Mouse (Mus musculus) heart, embryonic 14.5 days (tissue): ENCODE results near the gene Fbxl13. TPM values are rescaled to one million over a fixed set of nuclear protein-coding genes. Genes with fewer than 3 reads are reported as not detected.

Experiments used
- ATAC-seq: fragments of 200-750 bp; cut with Nextera tagmentation; 2 replicates; pipeline ENCODE4 v1.8.0; 2017; ENCODE audit warnings: low read depth, moderate TSS enrichment; ENCODE audit not compliant: insufficient number of reproducible peaks, insufficient read depth, low FRiP score
- H3K27ac ChIP-seq, 2 experiments: fragments of 200-500 bp in 1 of 2; fragments of 300-500 bp in 1 of 2; sonication (generic) in 1 of 2; replicated peaks in 1 of 2; 2 replicates each; pipeline ENCODE4 v1.5.1; 2012 to 2014; ENCODE audit warnings: low read depth in 2 of 2, low read length in 2 of 2, control low read depth in 1 of 2, mild to moderate bottlenecking in 1 of 2, mixed read lengths in 1 of 2; ENCODE audit not compliant: control insufficient read depth in 1 of 2, insufficient read depth in 1 of 2
- H3K27me3 ChIP-seq: fragments of 300-500 bp; sonication (generic); 2 replicates; pipeline ENCODE4 v1.6.1; 2014; ENCODE audit warnings: mild to moderate bottlenecking, low read length, control low read depth; ENCODE audit not compliant: control insufficient read depth, insufficient read depth
- H3K36me3 ChIP-seq: fragments of 300-500 bp; sonication (generic); 2 replicates; pipeline ENCODE4 v1.6.1; 2014; ENCODE audit warnings: mild to moderate bottlenecking, control low read depth, low read length, mixed read lengths; ENCODE audit not compliant: control insufficient read depth, insufficient read depth
- H3K4me1 ChIP-seq, 2 experiments: fragments of 200-500 bp in 1 of 2; fragments of 300-500 bp in 1 of 2; sonication (generic) in 1 of 2; 2 replicates each; pipeline ENCODE4 v1.6.1; 2012 to 2014; ENCODE audit warnings: low read length in 2 of 2, control low read depth in 1 of 2, mixed read lengths in 1 of 2; ENCODE audit not compliant: control insufficient read depth in 2 of 2, insufficient read depth in 2 of 2
- H3K4me2 ChIP-seq: fragments of 300-500 bp; sonication (generic); 2 replicates; pipeline ENCODE4 v1.6.1; 2014; ENCODE audit warnings: mild to moderate bottlenecking, low read length
- H3K4me3 ChIP-seq, 2 experiments: fragments of 200-500 bp in 1 of 2; fragments of 300-500 bp in 1 of 2; sonication (generic) in 1 of 2; 2 replicates each; pipeline ENCODE4 v1.5.1; 2012 to 2014; ENCODE audit warnings: low read length in 2 of 2, mild to moderate bottlenecking in 2 of 2, control low read depth in 1 of 2, low read depth in 1 of 2, moderate library complexity in 1 of 2; ENCODE audit not compliant: control insufficient read depth in 1 of 2, insufficient read depth in 1 of 2
- H3K9ac ChIP-seq: fragments of 300-500 bp; sonication (generic); 2 replicates; pipeline ENCODE4 v1.6.1; 2014; ENCODE audit warnings: mild to moderate bottlenecking, low read length
- H3K9me3 ChIP-seq: fragments of 300-500 bp; sonication (generic); 2 replicates; pipeline ENCODE4 v1.6.1; 2016; ENCODE audit warnings: low read length, control low read depth; ENCODE audit not compliant: control insufficient read depth
- WGBS: fragments of 180-500 bp; shearing (Covaris S2); extraction: QIAGEN DNeasy Blood & Tissue Kit; methylation state at CpG from one replicate; pipeline ENCODE4 v1.1.7; 2014; 5-methylcytosine and 5-hydroxymethylcytosine counted together
- polyA plus RNA-seq: library from polyadenylated mRNA; unstranded; fragments of >200 nt; fragmentation: Nextera tagmentation; extraction: Ambion mirVana; gene quantifications from 2 replicates; pipeline ENCODE4 v1.2.1, GENCODE M21; 2014

Fbxl13 gene
- polyA plus RNA-seq, 1 experiment from 2014 or later, result 0.19 TPM

- Histone ChIP-seq H3K9ac (no peak overlapping the region), H3K4me1 (peaks cover 4 to 8% of the 10 kb centered on the region in 2 experiments), H3K27me3 (no peaks in the 10 kb centered on the region), H3K36me3 (no peaks in the 10 kb centered on the region), H3K27ac (no peak overlapping the region), H3K4me3 (no peak overlapping the region), H3K9me3 (no peaks in the 10 kb centered on the region), H3K4me2 (no peak overlapping the region)
- ATAC-seq, result no peak
- 86% methylated on average over 4 of the region's 4 CpGs for WGBS
These were observed 127.2 kb downstream of the Fbxl13 start for GRCm38 (mm10) chr5:21518207-21518606.

GRCm38 (mm10) chr5:21517562-21517961 lies 127.9 kb downstream of the Fbxl13 start:
- no peak overlapping the region for H3K9ac ChIP-seq
- peaks cover 10 to 13% of the 10 kb centered on the region in 2 experiments for H3K4me1 ChIP-seq
- H3K36me3 ChIP-seq, result no peaks in the 10 kb centered on the region
- ATAC-seq, result no peak
- no peak overlapping the region for H3K4me2 ChIP-seq
- no peak overlapping the region for H3K27ac ChIP-seq
- H3K4me3 ChIP-seq, result no peak overlapping the region
- H3K27me3 ChIP-seq, result no peaks in the 10 kb centered on the region
- 93% methylated on average over 2 of the region's 2 CpGs for WGBS
- H3K9me3 ChIP-seq, result no peaks in the 10 kb centered on the region

GRCm38 (mm10) chr5:21513363-21513762 lies 132.1 kb downstream of the Fbxl13 start:
- peak overlapping the region; percentile 39 to 41; a peak in 1 of 4 replicates for H3K27ac ChIP-seq
- no peaks in the 10 kb centered on the region for H3K9me3 ChIP-seq
- no peak overlapping the region for H3K4me3 ChIP-seq
- WGBS, result 21% methylated on average over 10 of the region's 10 CpGs
- no peak for ATAC-seq
- no peak overlapping the region for H3K4me2 ChIP-seq
- H3K4me1 ChIP-seq, result peaks cover 11% of the 10 kb centered on the region in 2 experiments
- H3K9ac ChIP-seq, result no peak overlapping the region
- H3K36me3 ChIP-seq, result no peaks in the 10 kb centered on the region
- no peaks in the 10 kb centered on the region for H3K27me3 ChIP-seq

- Histone ChIP-seq H3K4me3 (no peak overlapping the region), H3K9ac (no peak overlapping the region), H3K4me1 (peaks cover 11% of the 10 kb centered on the region in 2 experiments), H3K36me3 (no peaks in the 10 kb centered on the region), H3K27ac (no peak overlapping the region), H3K27me3 (no peaks in the 10 kb centered on the region), H3K4me2 (no peak overlapping the region), H3K9me3 (no peaks in the 10 kb centered on the region)
- no peak for ATAC-seq
- 67% methylated on average over 4 of the region's 4 CpGs for WGBS
These were observed 135.6 kb downstream of the Fbxl13 start for GRCm38 (mm10) chr5:21509801-21510200.

- Histone ChIP-seq H3K9me3 (no peaks in the 10 kb centered on the region), H3K4me3 (no peak overlapping the region), H3K27ac (no peak overlapping the region), H3K36me3 (no peaks in the 10 kb centered on the region), H3K9ac (no peak overlapping the region), H3K4me2 (no peak overlapping the region), H3K4me1 (no peaks in the 10 kb centered on the region), H3K27me3 (no peaks in the 10 kb centered on the region)
- WGBS, result 62% methylated on average over 1 of the region's 1 CpGs
- ATAC-seq, result no peak
These were observed 138.5 kb downstream of the Fbxl13 start for GRCm38 (mm10) chr5:21506887-21507286.

GRCm38 (mm10) chr5:21505159-21505558 lies 140.3 kb downstream of the Fbxl13 start:
- ATAC-seq, result no peak
- no peak overlapping the region for H3K4me2 ChIP-seq
- H3K9ac ChIP-seq, result no peak overlapping the region
- no peaks in the 10 kb centered on the region for H3K9me3 ChIP-seq
- H3K27ac ChIP-seq, result no peak overlapping the region
- no peaks in the 10 kb centered on the region for H3K36me3 ChIP-seq
- 79% methylated on average over 8 of the region's 8 CpGs for WGBS
- H3K4me1 ChIP-seq, result no peaks in the 10 kb centered on the region
- no peaks in the 10 kb centered on the region for H3K27me3 ChIP-seq
- H3K4me3 ChIP-seq, result no peak overlapping the region

GRCm38 (mm10) chr5:21502936-21503610 lies 142.4 kb downstream of the Fbxl13 start:
- WGBS, result 78% methylated on average over 13 of the region's 13 CpGs
- Histone ChIP-seq H3K36me3 (no peaks in the 10 kb centered on the region), H3K4me1 (no peaks in the 10 kb centered on the region), H3K9ac (no peak overlapping the region), H3K27me3 (no peaks in the 10 kb centered on the region), H3K4me2 (no peak overlapping the region), H3K4me3 (no peak overlapping the region), H3K9me3 (no peaks in the 10 kb centered on the region), H3K27ac (no peak overlapping the region)
- no peak for ATAC-seq

- ATAC-seq, result no peak
- Histone ChIP-seq H3K4me3 (no peak overlapping the region), H3K4me1 (peaks cover 4 to 11% of the 10 kb centered on the region in 2 experiments), H3K9ac (no peak overlapping the region), H3K27ac (no peak overlapping the region), H3K27me3 (no peaks in the 10 kb centered on the region), H3K36me3 (no peaks in the 10 kb centered on the region), H3K4me2 (no peak overlapping the region), H3K9me3 (no peaks in the 10 kb centered on the region)
- WGBS, result 94% methylated on average over 2 of the region's 2 CpGs
These were observed 144.5 kb downstream of the Fbxl13 start for GRCm38 (mm10) chr5:21500941-21501340.
